Mouse (Mus musculus) kidney, embryonic 14.5 days (tissue): Measurements from ENCODE around the gene Pola1. TPM values are rescaled to one million over a fixed set of nuclear protein-coding genes. Genes with fewer than 3 reads are reported as not detected.

Source experiments
- ATAC-seq: fragments of 200-750 bp; cut with Nextera tagmentation; 2 replicates; pipeline ENCODE4 v1.8.0; 2017; ENCODE audit warnings: moderate number of reproducible peaks, mild to moderate bottlenecking, moderate TSS enrichment, moderate library complexity; ENCODE audit not compliant: low FRiP score, low TSS enrichment
- H3K27ac ChIP-seq: fragments of 300-500 bp; sonication (generic); 2 replicates; pipeline ENCODE4 v1.5.1; 2014; ENCODE audit warnings: low read depth, mild to moderate bottlenecking, low read length, moderate library complexity, mixed read lengths
- H3K27me3 ChIP-seq: fragments of 300-500 bp; sonication (generic); 2 replicates; pipeline ENCODE4 v1.6.1; 2014; ENCODE audit warnings: mild to moderate bottlenecking, low read length; ENCODE audit not compliant: control insufficient read depth, insufficient read depth
- H3K36me3 ChIP-seq: fragments of 300-500 bp; sonication (generic); 2 replicates; pipeline ENCODE4 v1.6.1; 2014; ENCODE audit warnings: low read length, mixed read lengths; ENCODE audit not compliant: control insufficient read depth, insufficient read depth
- H3K4me1 ChIP-seq: fragments of 300-500 bp; sonication (generic); 2 replicates; pipeline ENCODE4 v1.6.1; 2014; ENCODE audit warnings: low read length, mixed read lengths; ENCODE audit not compliant: control insufficient read depth, insufficient read depth
- H3K4me2 ChIP-seq: fragments of 300-500 bp; sonication (generic); replicated peaks from 2 replicates; pipeline ENCODE4 v1.6.1; 2014; ENCODE audit warnings: low read depth, mild to moderate bottlenecking, low read length
- H3K4me3 ChIP-seq: fragments of 300-500 bp; sonication (generic); 2 replicates; pipeline ENCODE4 v1.5.1; 2014; ENCODE audit warnings: mild to moderate bottlenecking, low read length
- H3K9ac ChIP-seq: fragments of 300-500 bp; sonication (generic); 2 replicates; pipeline ENCODE4 v1.6.1; 2014; ENCODE audit warnings: low read depth, mild to moderate bottlenecking, low read length, moderate library complexity
- H3K9me3 ChIP-seq: fragments of 300-500 bp; sonication (generic); 2 replicates; pipeline ENCODE4 v1.6.1; 2016; ENCODE audit warnings: low read length; ENCODE audit not compliant: control insufficient read depth
- WGBS: fragments of 180-500 bp; shearing (Covaris S2); extraction: QIAGEN DNeasy Blood & Tissue Kit; methylation state at CpG from one replicate; pipeline ENCODE4 v1.1.7; 2014; 5-methylcytosine and 5-hydroxymethylcytosine counted together
- polyA plus RNA-seq: library from polyadenylated mRNA; unstranded; fragments of >200 nt; fragmentation: Nextera tagmentation; extraction: Ambion mirVana; gene quantifications from 2 replicates; pipeline ENCODE4 v1.2.1, GENCODE M21; 2014

Pola1 gene
- 21.1 and 24.9 TPM in 2 replicates for polyA plus RNA-seq

DNA sequence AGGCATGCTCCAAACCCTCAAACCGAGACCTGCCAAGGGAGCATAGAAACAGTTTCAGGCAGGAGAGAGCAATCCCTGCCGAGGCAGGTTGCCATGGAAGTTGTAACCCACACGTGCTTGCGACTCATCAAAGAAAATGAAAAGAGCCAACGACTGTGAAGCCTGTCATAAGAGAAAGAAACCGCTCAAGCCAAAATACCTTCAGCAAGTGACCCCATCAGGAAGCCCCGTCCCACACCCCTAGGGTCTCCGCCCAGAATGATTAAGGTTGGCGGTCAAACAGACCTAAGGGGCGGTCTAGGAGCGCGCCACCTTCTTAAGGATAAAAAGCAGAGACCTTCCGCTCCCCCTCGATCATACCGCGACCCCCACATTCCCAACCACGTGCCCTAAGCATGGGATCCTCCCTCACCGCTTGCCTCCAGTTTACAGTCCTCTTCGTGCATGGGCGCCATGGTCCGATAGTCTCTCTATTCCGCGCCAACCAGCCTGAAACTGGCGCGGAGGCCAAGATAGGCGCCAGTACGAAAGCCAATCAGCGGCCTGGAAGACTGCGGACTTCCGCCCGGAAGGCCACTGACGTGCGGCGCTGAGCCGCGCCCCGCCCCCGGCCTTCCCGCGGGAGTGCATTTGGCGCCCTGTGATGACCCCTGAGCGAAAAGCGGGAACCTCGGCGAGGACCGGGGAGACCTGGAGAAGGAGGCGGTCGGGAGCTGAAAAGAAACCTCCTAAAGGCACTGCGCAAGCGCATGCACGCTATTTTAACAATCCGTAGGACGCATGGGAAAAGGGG is at the start of gene Pola1:
Pola1 (minus strand) TSS at position 499 of the 793 bp plus-strand sequence.
- peak within 1 kb of the TSS; percentile 60 for H3K9ac ChIP-seq
- peak within 1 kb of the TSS; percentile 39 for H3K4me2 ChIP-seq
- H3K9me3 ChIP-seq: no peaks in the 10 kb centered on the region
- no peak within 1 kb of the TSS; the same call in 1 of the 2 replicates for H3K27ac ChIP-seq
- no peaks in the 10 kb centered on the region for H3K4me1 ChIP-seq
- H3K36me3 ChIP-seq: no peaks in the 10 kb centered on the region
- no peaks in the 10 kb centered on the region for H3K27me3 ChIP-seq
- WGBS: 29% methylated on average over 53 of the region's 53 CpGs
- peak; percentile 99 for ATAC-seq
- peak within 1 kb of the TSS; percentile 52 for H3K4me3 ChIP-seq

DNA sequence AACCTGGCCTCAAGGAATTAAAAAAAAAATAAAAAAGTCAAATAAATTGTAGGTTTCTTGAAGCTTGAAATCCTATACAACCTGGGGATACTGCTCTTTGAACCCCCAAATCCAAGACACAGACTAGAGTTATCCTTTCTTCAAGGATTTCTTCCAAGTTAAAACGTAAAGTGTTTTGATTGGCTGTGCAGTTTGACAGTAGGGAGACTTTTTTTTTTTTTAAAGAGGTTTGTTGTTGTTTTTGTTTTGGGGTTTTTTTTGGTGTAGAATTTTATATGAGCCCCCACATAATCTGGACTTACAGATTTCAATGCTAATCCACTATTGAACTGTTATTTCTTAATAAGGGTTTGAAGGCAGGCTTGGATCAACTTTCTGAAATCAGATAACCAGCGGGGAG is 44.3 kb upstream of the Pola1 start:
- no peak overlapping the region for H3K4me3 ChIP-seq
- WGBS: 64% methylated on average over 2 of the region's 2 CpGs
- no peak overlapping the region; the same call in 1 of the 2 replicates for H3K4me2 ChIP-seq
- H3K9ac ChIP-seq: no peak overlapping the region
- ATAC-seq: no peak
- no peaks in the 10 kb centered on the region for H3K27me3 ChIP-seq
- no peaks in the 10 kb centered on the region for H3K4me1 ChIP-seq
- H3K9me3 ChIP-seq: no peaks in the 10 kb centered on the region
- H3K27ac ChIP-seq: no peak overlapping the region
- no peaks in the 10 kb centered on the region for H3K36me3 ChIP-seq

DNA sequence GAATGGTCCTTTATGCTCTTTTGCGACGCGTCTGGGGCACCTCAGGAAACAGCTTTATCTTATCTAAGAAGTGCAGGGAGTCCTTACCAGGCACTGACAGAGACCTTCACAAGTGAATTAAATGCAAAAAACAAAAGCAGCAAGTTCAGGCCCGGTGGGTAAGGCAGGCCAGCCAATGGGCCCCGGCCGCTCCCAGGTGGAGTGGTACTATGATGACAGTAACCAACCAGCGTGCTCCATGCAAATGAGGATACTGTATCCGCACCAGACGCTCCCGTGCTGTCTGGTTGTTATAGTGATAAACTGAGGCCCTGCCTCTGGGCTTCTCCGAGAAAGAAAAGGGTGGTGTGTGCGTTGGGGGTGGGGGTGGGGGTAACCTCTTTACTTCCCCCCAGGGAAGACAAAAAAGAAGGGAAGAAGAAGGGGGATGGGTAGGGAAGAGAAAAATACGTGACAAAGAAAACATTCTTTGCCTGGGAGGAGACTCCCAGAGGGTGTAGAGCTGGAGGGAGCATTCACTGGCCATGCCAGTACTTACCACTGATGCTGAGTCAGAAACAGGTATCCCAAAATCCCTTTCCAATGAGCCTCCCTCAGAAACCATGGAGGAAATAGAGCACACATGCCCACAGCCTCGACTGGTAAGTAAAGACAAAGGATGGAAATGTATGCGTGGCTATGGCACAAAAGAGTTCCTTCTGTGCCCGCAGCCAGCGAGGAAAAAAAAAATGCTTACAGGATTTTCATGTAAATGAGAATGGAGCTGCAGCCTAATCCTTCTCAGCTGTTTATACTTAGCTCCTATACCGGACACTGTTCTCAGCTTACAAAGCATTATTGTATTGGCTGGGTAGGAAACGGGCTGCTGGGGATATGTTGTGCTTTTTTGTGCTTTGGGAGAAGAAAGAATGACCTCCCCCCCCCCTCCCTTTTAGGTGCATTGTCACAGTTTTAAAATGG is 43.2 kb upstream of the Pola1 start:
- 25% methylated on average over 19 of the region's 19 CpGs for WGBS

DNA sequence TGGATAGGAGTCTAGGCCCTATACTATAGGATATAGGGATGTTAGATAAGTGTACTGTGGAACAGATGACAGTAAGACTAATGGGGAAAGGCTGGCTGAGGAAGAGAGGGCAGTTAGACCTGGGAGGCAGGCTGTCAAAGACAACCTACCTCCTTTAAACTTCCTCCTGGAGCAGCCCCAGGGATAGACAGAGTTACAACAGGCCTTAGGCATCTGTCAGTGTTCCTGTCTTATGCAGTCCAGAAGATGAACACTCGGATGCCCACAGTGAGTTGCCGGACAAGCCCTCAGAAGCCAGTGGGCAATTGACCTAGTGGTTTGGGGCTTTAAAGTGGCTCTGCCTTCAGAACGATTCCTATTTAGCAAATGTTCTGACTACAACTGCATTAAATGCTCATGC is 42.5 kb upstream of the Pola1 start:
- H3K27ac ChIP-seq: no peak overlapping the region

More for the DNA sequence above, 43.2 kb upstream of the Pola1 start:
- no peak overlapping the region for H3K27ac ChIP-seq
- no peak overlapping the region for H3K9ac ChIP-seq
- ATAC-seq: peak; percentile 100
- H3K4me2 ChIP-seq: peak overlapping the region; percentile 49
- H3K4me3 ChIP-seq: peak overlapping the region; percentile 33
- no peaks in the 10 kb centered on the region for H3K36me3 ChIP-seq
- H3K9me3 ChIP-seq: no peaks in the 10 kb centered on the region
- H3K4me1 ChIP-seq: no peaks in the 10 kb centered on the region
- H3K27me3 ChIP-seq: no peaks in the 10 kb centered on the region

DNA sequence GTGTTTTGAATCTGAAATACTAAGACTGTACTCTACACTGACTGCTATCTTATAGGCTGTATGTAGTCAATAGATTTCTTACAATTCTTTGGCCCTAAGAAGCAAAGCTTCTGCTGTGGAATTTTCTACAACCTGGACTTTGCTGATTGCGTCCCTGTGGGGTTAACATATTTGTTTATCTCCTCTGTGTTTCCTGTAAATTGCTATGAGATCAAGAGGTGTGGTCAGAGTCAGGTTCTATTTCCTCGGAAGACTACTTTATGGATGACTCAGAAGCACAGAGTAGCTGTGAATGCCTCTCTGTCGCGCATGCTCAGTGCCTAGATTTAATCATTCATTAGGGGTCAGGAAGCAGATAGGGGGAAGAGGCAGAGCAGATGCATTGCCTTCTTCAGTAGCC is 32.8 kb upstream of the Pola1 start:
- no peak for ATAC-seq
- Histone ChIP-seq H3K9me3 (no peaks in the 10 kb centered on the region), H3K27ac (no peak overlapping the region), H3K4me2 (no peak overlapping the region), H3K9ac (no peak overlapping the region), H3K4me1 (no peaks in the 10 kb centered on the region), H3K36me3 (no peaks in the 10 kb centered on the region), H3K4me3 (no peak overlapping the region), H3K27me3 (no peaks in the 10 kb centered on the region)
- WGBS: 77% methylated on average over 4 of the region's 4 CpGs

More for the DNA sequence above, 42.5 kb upstream of the Pola1 start:
- 0 out of 2 replicates have a peak, but pooled peaks have one; percentile 28 for ATAC-seq
- no peak overlapping the region for H3K9ac ChIP-seq
- 42% methylated on average over 3 of the region's 3 CpGs for WGBS
- H3K36me3 ChIP-seq: no peaks in the 10 kb centered on the region
- no peak overlapping the region; the same call in 1 of the 2 replicates for H3K4me3 ChIP-seq
- H3K4me2 ChIP-seq: peak overlapping the region; percentile 49; the same call in 1 of the 2 replicates
- H3K9me3 ChIP-seq: no peaks in the 10 kb centered on the region
- H3K27me3 ChIP-seq: no peaks in the 10 kb centered on the region
- no peaks in the 10 kb centered on the region for H3K4me1 ChIP-seq

DNA sequence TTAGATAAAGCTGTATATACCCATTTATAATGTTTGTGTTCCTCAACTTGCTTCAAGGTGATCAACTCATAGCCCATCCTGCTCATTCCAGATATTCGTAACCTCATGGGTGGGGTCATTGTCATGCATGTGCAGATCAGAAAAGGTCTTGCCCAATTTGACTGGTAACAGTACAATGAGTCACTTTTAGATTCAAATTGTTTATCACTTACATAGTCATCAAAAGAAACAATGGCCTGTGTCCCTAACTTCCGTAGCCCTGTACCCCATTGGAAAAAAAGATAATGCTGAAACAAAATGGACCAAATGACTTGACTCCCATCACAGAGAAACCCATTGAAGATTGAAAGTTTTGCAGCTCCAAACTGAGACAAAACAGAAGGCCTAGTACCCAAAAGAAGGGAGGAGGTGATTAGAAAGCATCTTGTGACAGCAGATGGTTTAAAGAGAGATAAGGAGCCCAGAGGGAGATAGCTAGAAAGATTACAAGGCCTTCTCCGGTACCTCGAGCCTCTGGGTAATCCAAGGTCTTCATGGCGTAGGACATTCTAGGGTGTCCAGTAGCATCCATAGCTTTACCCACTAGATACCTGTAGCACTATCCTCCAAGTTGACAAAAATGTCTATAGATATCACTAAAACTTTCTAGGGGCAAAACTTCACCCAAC is 32.1 kb upstream of the Pola1 start:
- ATAC-seq: no peak
- Histone ChIP-seq H3K4me1 (no peaks in the 10 kb centered on the region), H3K9ac (no peak overlapping the region), H3K27ac (no peak overlapping the region), H3K27me3 (no peaks in the 10 kb centered on the region), H3K4me2 (no peak overlapping the region), H3K36me3 (no peaks in the 10 kb centered on the region), H3K4me3 (no peak overlapping the region), H3K9me3 (no peaks in the 10 kb centered on the region)
- 84% methylated on average over 5 of the region's 5 CpGs for WGBS

DNA sequence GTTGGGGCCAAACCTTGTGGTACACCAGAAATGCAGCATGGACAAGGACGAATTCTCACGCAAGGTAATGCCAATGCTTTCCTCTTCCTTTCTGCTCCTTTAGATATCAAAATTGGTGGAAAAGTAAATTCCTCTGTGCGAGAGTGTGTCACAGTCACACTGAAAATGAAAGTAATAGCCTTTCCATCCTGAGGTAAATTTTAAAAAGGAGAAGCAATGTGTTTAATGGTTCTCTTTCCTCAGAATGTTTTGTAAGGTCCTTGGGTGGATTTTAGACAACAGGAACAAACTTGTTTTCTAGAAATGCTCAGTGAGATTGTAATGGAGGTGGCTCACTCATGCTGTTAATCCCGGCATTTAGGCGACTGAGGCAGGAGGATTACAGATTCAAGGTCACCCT is 23.2 kb upstream of the Pola1 start:
- Histone ChIP-seq H3K4me2 (no peak overlapping the region), H3K36me3 (no peaks in the 10 kb centered on the region), H3K9me3 (no peaks in the 10 kb centered on the region), H3K4me3 (no peak overlapping the region), H3K27me3 (no peaks in the 10 kb centered on the region), H3K27ac (no peak overlapping the region), H3K4me1 (no peaks in the 10 kb centered on the region), H3K9ac (no peak overlapping the region)
- 88% methylated on average over 5 of the region's 5 CpGs for WGBS
- ATAC-seq: no peak

DNA sequence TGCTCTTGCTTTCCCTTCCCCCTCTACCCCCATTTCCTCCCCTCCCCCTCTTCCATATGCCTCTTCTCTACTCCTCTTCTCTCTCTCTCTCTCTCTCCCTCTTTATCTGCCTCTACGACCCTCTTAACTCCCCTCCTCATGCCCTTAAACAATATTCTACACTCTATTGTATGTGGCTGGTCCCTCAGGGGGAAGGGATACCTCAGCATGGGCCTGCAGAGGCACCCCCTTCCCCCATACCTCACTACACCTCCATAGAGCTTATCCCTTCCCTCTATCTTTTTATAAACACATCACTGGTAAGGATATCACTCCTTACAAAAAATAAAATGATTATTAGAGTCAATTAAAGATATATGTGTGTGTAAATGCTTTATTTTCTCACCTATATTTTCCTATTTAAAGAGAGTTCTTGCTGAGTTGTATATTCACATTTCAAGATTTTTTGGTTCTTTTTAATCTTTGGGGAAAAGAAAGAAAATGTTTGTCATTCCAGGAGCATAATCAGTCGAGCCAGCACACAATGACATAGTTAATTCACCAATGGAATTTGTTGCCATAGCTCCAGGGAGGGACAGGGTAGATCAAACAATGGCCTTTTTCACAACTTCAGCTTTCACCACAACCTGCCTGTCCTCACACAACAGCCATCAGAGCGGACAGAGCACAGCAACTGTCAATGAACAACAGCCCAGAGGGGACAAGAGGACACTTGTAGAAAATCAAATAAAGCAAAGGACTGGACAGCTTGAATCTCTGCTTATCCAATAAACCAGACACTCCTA is 22.5 kb upstream of the Pola1 start, which contains the start of gene Pcyt1b:
Pcyt1b (plus strand) TSS at position 646 of the 785 bp plus-strand sequence.
- H3K27me3 ChIP-seq: no peaks in the 10 kb centered on the region
- H3K27ac ChIP-seq: no peak within 1 kb of the TSS
- WGBS: 41% methylated on average over 3 of the region's 3 CpGs
- H3K36me3 ChIP-seq: no peaks in the 10 kb centered on the region
- no peak for ATAC-seq
- no peaks in the 10 kb centered on the region for H3K9me3 ChIP-seq
- H3K4me1 ChIP-seq: no peaks in the 10 kb centered on the region
- no peak within 1 kb of the TSS for H3K4me3 ChIP-seq
- H3K9ac ChIP-seq: no peak within 1 kb of the TSS
- no peak within 1 kb of the TSS for H3K4me2 ChIP-seq
